Mouse (Mus musculus): ENCODE data around the gene Mid1.
"Not testable (repeated sequence)": the region's sequence is repeated elsewhere in the genome, so short reads cannot be mapped to it uniquely, and the experiment has no call there.

Gene Mid1

GRCm38 (mm10) chrX:169883536-169884272 lies 198.7 kb downstream of the Mid1 start:
- DNase-seq (ENCODE audit: low spot score in 2 of 2): no peak

GRCm38 (mm10) chrX:169890541-169890940 lies 205.5 kb downstream of the Mid1 start:
- no peak for DNase-seq (ENCODE audit: low spot score in 2 of 2)

GRCm38 (mm10) chrX:169892100-169892499 lies 207.1 kb downstream of the Mid1 start:
- no peak for DNase-seq (ENCODE audit: low spot score in 2 of 2)

GRCm38 (mm10) chrX:169892631-169893030 lies 207.6 kb downstream of the Mid1 start:
- no peak for DNase-seq (ENCODE audit: low spot score in 2 of 2)

GRCm38 (mm10) chrX:169899227-169899950 lies 214.4 kb downstream of the Mid1 start:
- no peak for DNase-seq (ENCODE audit: low spot score in 2 of 2)

- no peak for DNase-seq (ENCODE audit: low spot score in 2 of 2)
Measured at GRCm38 (mm10) chrX:169902860-169903259, 217.9 kb downstream of the Mid1 start.

- DNase-seq (ENCODE audit: low spot score in 2 of 2): no peak
Measured at GRCm38 (mm10) chrX:169903656-169904055, 218.7 kb downstream of the Mid1 start.

- no peak for DNase-seq (ENCODE audit: low spot score in 2 of 2)
Measured at GRCm38 (mm10) chrX:169906054-169906508, 221.1 kb downstream of the Mid1 start.

GRCm38 (mm10) chrX:169909898-169910297 lies 224.9 kb downstream of the Mid1 start:
- DNase-seq (ENCODE audit: low spot score in 2 of 2): no peak

GRCm38 (mm10) chrX:169915738-169916137 lies 230.7 kb downstream of the Mid1 start:
- DNase-seq (ENCODE audit: low spot score in 2 of 2): no peak

- DNase-seq (ENCODE audit: low spot score in 2 of 2): no peak
Measured at GRCm38 (mm10) chrX:169922541-169922940, 237.5 kb downstream of the Mid1 start.

GRCm38 (mm10) chrX:169923417-169923816 lies 238.4 kb downstream of the Mid1 start:
- DNase-seq (ENCODE audit: low spot score in 2 of 2): no peak

- no peak for DNase-seq (ENCODE audit: low spot score in 2 of 2)
Measured at GRCm38 (mm10) chrX:169925600-169925999, 240.6 kb downstream of the Mid1 start.

- DNase-seq (ENCODE audit: low spot score in 2 of 2): no peak
Measured at GRCm38 (mm10) chrX:169927110-169927817, 242.3 kb downstream of the Mid1 start.

- no peak for DNase-seq (ENCODE audit: low spot score in 2 of 2)
Measured at GRCm38 (mm10) chrX:169930868-169931267, 245.9 kb downstream of the Mid1 start.

- DNase-seq (ENCODE audit: low spot score in 2 of 2): no peak
Measured at GRCm38 (mm10) chrX:169933228-169933627, 248.2 kb downstream of the Mid1 start.

GRCm38 (mm10) chrX:169937119-169937719 lies 252.2 kb downstream of the Mid1 start:
- no peak for DNase-seq (ENCODE audit: low spot score in 2 of 2)

GRCm38 (mm10) chrX:169940531-169940930 lies 255.5 kb downstream of the Mid1 start:
- no peak for DNase-seq (ENCODE audit: low spot score in 2 of 2)

- no peak for DNase-seq (ENCODE audit: low spot score in 2 of 2)
Measured at GRCm38 (mm10) chrX:169950596-169950995, 265.6 kb downstream of the Mid1 start.

- DNase-seq (ENCODE audit: low spot score in 2 of 2): no peak
Measured at GRCm38 (mm10) chrX:169969337-169969736, 284.3 kb downstream of the Mid1 start.

GRCm38 (mm10) chrX:169969765-169970164 lies 284.8 kb downstream of the Mid1 start:
- peak in 1 of 2 experiments; percentile 3 for DNase-seq (ENCODE audit: low spot score in 2 of 2)

- DNase-seq (ENCODE audit: low spot score in 2 of 2): not testable (repeated sequence)
Measured at GRCm38 (mm10) chrX:169970546-169970945, 285.5 kb downstream of the Mid1 start.

All from thymus, postnatal 10 days (tissue).